Mouse (Mus musculus) heart, adult 2 months (tissue): ENCODE data around the gene Ypel3. TPM values are rescaled to one million over a fixed set of nuclear protein-coding genes. Genes with fewer than 3 reads are reported as not detected.

ENCODE experiments used
- DNase-seq, 2 experiments: peaks; one replicate each; pipeline ENCODE4 v3.0.0; 2021
- H3K27ac ChIP-seq: fragments of 200-600 bp; 2 replicates; pipeline ENCODE4 v1.8.1; 2022
- H3K27me3 ChIP-seq: fragments of 200-500 bp; 2 replicates; pipeline ENCODE4 v1.6.1; 2012; ENCODE audit warnings: mild to moderate bottlenecking, low read length, inconsistent platforms, mixed read lengths; ENCODE audit not compliant: control insufficient read depth, insufficient read depth
- H3K36me3 ChIP-seq: fragments of 200-500 bp; 2 replicates; pipeline ENCODE4 v1.6.1; 2012; ENCODE audit warnings: low read length, inconsistent platforms; ENCODE audit not compliant: control insufficient read depth, insufficient read depth
- H3K4me1 ChIP-seq: fragments of 200-500 bp; 2 replicates; pipeline ENCODE4 v1.6.1; 2011; ENCODE audit warnings: low read length; ENCODE audit not compliant: control insufficient read depth, insufficient read depth
- H3K4me3 ChIP-seq: fragments of 200-600 bp; 2 replicates; pipeline ENCODE4 v1.8.1; 2022
- H3K79me2 ChIP-seq: fragments of 200-500 bp; replicated peaks from 2 replicates; pipeline ENCODE4 v1.6.1; 2012; ENCODE audit warnings: mild to moderate bottlenecking, inconsistent platforms, low read length, moderate library complexity, mixed read lengths; ENCODE audit not compliant: control insufficient read depth, insufficient read depth
- H3K9ac ChIP-seq: fragments of 200-500 bp; 2 replicates; pipeline ENCODE4 v1.6.1; 2012; ENCODE audit warnings: low read depth, mild to moderate bottlenecking, control low read depth, inconsistent platforms, low read length, mixed read lengths
- CTCF ChIP-seq: fragments of 200-600 bp; IDR thresholded peaks from 2 replicates; pipeline ENCODE4 v1.8.1; 2022; ENCODE audit warnings: antibody characterized with exemption, mild to moderate bottlenecking, moderate library complexity
- EP300 ChIP-seq: fragments of 200-500 bp; IDR thresholded peaks from 2 replicates; pipeline ENCODE4 v1.6.1; 2011; ENCODE audit warnings: low read depth, low read length, control low read depth; ENCODE audit not compliant: insufficient read depth
- POLR2A ChIP-seq: fragments of 200-500 bp; IDR thresholded peaks from 2 replicates; pipeline ENCODE4 v1.6.1; 2011; ENCODE audit warnings: mild to moderate bottlenecking, low read depth, low read length, control low read depth; ENCODE audit not compliant: insufficient read depth
- WGBS: fragments of 180-500 bp; shearing (Covaris S2); methylation state at CpG from one replicate; pipeline ENCODE4 v1.1.7; 2018; 5-methylcytosine and 5-hydroxymethylcytosine counted together
- intact Hi-C: fragments of 180-260 bp; cut with DNase I; formaldehyde crosslinking; loops from one replicate; pipeline ENCODE4 v1.15.1; 2025
- polyA plus RNA-seq: library from polyadenylated mRNA; depleted of rRNA; stranded (reverse); fragments of >200 nt; gene quantifications from 2 replicates; pipeline ENCODE4 v1.2.3, GENCODE M21; 2012
- total RNA-seq, 2 experiments: library from RNA; stranded (reverse); gene quantifications; 2 replicates each; pipeline ENCODE4 v1.2.3; 2021

The Ypel3 gene
- total and polyA plus RNA-seq, 3 experiments: 60.2 to 144 (median 89.9) TPM

GRCm38 (mm10) chr7:126741452-126741851 lies 35.3 kb upstream of the Ypel3 start:
- Histone ChIP-seq H3K36me3 (no peaks in the 10 kb centered on the region), H3K4me1 (no peaks in the 10 kb centered on the region), H3K4me3 (no peak overlapping the region), H3K27ac (no peak overlapping the region), H3K27me3 (no peaks in the 10 kb centered on the region), H3K79me2 (no peaks in the 10 kb centered on the region), H3K9ac (no peak overlapping the region)
- no peak for DNase-seq
- intact Hi-C loops: no loop called here
- TF ChIP-seq EP300 (no peak), POLR2A (no peak), CTCF (no peak)
- 76% methylated on average over 5 of the region's 5 CpGs for WGBS

GRCm38 (mm10) chr7:126741964-126742482 lies 34.7 kb upstream of the Ypel3 start:
- DNase-seq: no peak
- intact Hi-C loops: no loop called here
- 0 out of 2 replicates have a peak, but pooled peaks cover 1% of the 10 kb centered on the region for H3K4me1 ChIP-seq
- H3K36me3 ChIP-seq: no peaks in the 10 kb centered on the region
- H3K27me3 ChIP-seq: no peaks in the 10 kb centered on the region
- no peaks in the 10 kb centered on the region for H3K79me2 ChIP-seq
- no peak for TF ChIP-seq POLR2A
- TF ChIP-seq EP300: no peak
- no peak for TF ChIP-seq CTCF
- WGBS: 88% methylated on average over 13 of the region's 13 CpGs
- no peak overlapping the region for H3K9ac ChIP-seq
- H3K27ac ChIP-seq: no peak overlapping the region
- no peak overlapping the region for H3K4me3 ChIP-seq

- TF ChIP-seq EP300 (no peak), POLR2A (no peak), CTCF (no peak)
- 0 out of 2 replicates have a peak, but pooled peaks cover 1% of the 10 kb centered on the region for H3K4me1 ChIP-seq
- intact Hi-C loops: no loop called here
- no peaks in the 10 kb centered on the region for H3K27me3 ChIP-seq
- H3K27ac ChIP-seq: peak overlapping the region; percentile 49; the same call in 1 of the 2 replicates
- H3K36me3 ChIP-seq: no peaks in the 10 kb centered on the region
- peak in 1 of 2 experiments; percentile 53 for DNase-seq
- H3K9ac ChIP-seq: no peak overlapping the region
- no peaks in the 10 kb centered on the region for H3K79me2 ChIP-seq
- no peak overlapping the region for H3K4me3 ChIP-seq
- WGBS: 62% methylated on average over 12 of the region's 12 CpGs
Measured at GRCm38 (mm10) chr7:126746066-126746465, 30.7 kb upstream of the Ypel3 start.

- intact Hi-C loops: no loop called here
- no peak overlapping the region for H3K4me3 ChIP-seq
Measured at GRCm38 (mm10) chr7:126746798-126747197, 30.0 kb upstream of the Ypel3 start.

GRCm38 (mm10) chr7:126748824-126749223 lies 27.9 kb upstream of the Ypel3 start:
- Histone ChIP-seq H3K4me3 (no peak overlapping the region), H3K79me2 (no peaks in the 10 kb centered on the region), H3K9ac (no peak overlapping the region), H3K27ac (no peak overlapping the region), H3K36me3 (no peaks in the 10 kb centered on the region), H3K4me1 (0 out of 2 replicates have a peak, but pooled peaks cover 1% of the 10 kb centered on the region), H3K27me3 (no peaks in the 10 kb centered on the region)
- intact Hi-C loops: no loop called here
- TF ChIP-seq EP300 (no peak), POLR2A (no peak), CTCF (no peak)
- no peak for DNase-seq
- WGBS: 63% methylated on average over 7 of the region's 7 CpGs

More at GRCm38 (mm10) chr7:126746798-126747197, 30.0 kb upstream of the Ypel3 start:
- Histone ChIP-seq H3K36me3 (no peaks in the 10 kb centered on the region), H3K27ac (peak overlapping the region; percentile 49), H3K9ac (no peak overlapping the region), H3K27me3 (no peaks in the 10 kb centered on the region), H3K79me2 (no peaks in the 10 kb centered on the region), H3K4me1 (0 out of 2 replicates have a peak, but pooled peaks cover 1% of the 10 kb centered on the region)
- DNase-seq: peak in 1 of 2 experiments; percentile 55
- WGBS: 21% methylated on average over 6 of the region's 6 CpGs
- no peak for TF ChIP-seq EP300

GRCm38 (mm10) chr7:126749582-126750343 lies 27.0 kb upstream of the Ypel3 start:
- no peak overlapping the region for H3K27ac ChIP-seq
- intact Hi-C loops: no loop called here
- peaks cover 1% of the 10 kb centered on the region; the same call in 1 of the 2 replicates for H3K4me1 ChIP-seq
- WGBS: 83% methylated on average over 17 of the region's 17 CpGs
- no peak overlapping the region for H3K9ac ChIP-seq
- H3K36me3 ChIP-seq: no peaks in the 10 kb centered on the region
- H3K79me2 ChIP-seq: no peaks in the 10 kb centered on the region
- no peak for DNase-seq
- no peaks in the 10 kb centered on the region for H3K27me3 ChIP-seq
- TF ChIP-seq EP300: no peak
- TF ChIP-seq CTCF: no peak
- TF ChIP-seq POLR2A: no peak
- no peak overlapping the region for H3K4me3 ChIP-seq
